Mouse (Mus musculus): ENCODE measurements around the gene Sardh.

Gene Sardh

DNA sequence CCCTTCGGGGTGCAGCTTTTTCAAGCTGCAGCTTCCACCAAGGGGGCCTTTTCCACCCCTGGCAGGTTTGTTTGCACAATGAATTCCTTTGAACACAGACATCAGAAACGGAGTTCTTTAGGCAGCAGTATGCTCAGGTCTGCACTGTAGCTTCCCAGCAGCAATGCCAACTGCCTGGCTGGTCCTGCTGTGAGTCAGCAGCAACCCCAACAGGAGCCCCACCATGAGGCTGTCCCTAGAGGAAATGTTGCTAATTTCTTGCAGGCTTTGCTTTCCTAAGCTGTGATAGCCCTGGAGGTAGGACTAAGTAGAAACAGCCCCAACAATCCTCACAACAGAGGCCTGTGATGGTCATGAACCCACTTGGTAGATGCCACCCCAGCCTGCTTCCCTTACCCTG is 81.1 kb downstream of the Sardh start:
- no peak for DNase-seq (ENCODE audit: low spot score)

DNA sequence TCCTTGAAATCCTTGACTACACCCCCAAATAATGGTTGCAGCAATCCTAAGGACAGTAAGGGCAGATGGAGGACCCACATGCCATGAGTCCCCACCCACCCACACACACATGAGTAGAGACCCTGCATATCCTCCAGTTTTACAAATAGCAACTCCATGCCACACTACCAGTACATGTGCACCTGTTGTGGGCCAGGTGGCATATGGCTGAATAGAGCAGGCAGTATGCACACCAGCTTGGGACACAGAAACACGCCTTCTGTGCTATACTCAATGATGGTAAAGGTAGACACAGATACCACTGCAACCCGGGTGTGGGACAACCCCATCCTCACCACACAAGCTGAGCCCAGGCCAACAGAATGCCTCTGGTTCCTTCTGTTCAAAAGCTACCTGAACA is 82.1 kb downstream of the Sardh start:
- no peak for DNase-seq (ENCODE audit: low spot score)

DNA sequence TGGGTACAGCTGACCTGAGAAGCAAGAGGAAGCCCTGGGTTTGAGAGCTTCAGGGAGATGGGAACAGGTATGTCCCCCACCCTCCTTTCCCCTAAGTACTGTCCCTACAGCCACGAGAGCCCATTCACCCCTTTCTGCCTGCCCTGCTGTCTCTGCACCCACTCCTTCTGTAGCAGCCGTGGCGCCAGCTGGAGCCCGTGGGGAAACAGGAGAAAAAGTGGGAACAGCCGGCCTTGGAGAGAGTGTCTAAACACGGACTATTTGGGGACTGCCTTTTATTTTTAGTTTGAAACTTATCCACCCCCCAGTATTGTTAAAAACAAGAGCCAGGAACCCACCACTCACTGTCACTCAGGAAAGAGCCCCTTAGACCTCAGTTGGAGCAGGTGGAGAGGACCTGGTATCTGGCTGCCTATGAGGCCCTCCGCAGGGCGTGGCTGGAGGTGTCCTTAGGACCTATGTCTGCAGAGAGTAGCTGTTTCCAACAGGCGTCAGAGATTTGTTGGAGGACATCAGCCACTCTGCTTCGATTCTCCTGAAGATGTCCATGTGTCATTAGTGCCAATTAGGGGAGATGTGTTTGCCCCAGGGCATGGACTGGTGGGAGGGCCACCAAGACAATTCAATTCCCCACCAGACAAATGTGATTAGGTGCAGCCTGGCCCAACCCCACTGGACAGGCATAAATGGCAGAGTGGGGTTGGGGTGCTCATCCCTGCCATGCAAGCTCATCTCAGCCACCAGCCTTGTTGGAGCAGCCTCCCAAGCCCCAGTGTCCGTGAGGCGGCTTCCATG is 83.1 kb downstream of the Sardh start, which contains the start of gene Dbh:
Gene Dbh (plus strand): TSS at position 438 of the 795 bp plus-strand sequence.
- no peak for DNase-seq (ENCODE audit: low spot score)

DNA sequence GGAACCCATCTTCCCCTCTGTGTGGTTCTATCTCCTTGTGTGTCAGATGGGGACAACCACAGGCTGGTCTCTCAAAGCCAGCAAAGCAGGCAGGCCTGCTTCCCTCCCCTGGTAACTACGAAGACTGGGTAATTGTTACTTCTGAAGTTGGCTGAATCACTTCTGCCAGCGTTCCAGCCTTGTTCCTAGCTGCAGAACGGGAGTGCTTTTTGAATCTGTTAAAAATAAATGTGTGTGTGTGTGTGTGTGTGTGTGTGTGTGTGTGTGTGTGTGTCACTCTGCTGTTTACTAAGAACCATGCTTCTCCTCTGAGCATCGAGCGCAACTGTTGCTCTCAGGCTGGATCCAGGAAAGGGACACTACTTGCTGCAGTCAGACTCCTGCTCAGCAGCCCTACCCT is 84.3 kb downstream of the Sardh start:
- no peak for DNase-seq (ENCODE audit: low spot score)

DNA sequence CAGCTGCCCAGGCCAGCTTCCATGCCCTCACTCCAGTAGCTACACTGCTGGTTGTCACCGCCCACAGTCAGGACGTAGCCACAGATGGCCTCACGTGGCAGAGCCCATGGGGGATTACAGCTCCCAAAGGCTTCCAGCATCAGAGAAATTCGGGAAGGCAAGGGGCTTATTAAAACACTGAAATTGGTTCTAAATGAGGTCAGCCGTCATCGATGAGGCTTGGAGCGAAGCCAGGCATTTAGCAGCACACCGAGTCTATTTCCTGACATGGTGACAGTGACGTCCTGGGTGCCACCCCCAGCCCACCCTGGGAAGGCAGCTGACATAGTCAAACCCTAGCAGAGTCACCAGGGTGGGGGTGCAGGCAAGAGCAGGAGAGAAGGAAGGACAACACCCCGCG is 85.5 kb downstream of the Sardh start:
- DNase-seq (ENCODE audit: low spot score) = no peak

DNA sequence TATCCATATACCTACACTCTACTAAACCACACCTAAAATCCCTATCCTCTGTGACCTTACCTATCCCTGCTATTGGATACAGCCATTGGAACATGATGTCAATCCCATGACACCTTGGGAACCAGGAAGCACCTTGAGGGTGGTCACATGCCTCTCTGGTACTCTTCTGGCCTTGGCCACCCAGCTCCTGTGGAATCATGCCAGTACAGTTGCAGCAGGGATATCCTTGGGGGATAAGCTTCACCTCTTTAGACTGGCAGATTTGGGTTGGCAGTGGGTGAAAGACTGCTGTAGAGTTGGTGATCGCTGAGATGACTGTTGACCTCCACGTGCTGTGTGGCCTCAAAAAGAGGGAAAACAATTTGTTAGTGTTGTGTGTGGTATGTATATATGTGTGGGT is 86.6 kb downstream of the Sardh start:
- DNase-seq (ENCODE audit: low spot score) = no peak

DNA sequence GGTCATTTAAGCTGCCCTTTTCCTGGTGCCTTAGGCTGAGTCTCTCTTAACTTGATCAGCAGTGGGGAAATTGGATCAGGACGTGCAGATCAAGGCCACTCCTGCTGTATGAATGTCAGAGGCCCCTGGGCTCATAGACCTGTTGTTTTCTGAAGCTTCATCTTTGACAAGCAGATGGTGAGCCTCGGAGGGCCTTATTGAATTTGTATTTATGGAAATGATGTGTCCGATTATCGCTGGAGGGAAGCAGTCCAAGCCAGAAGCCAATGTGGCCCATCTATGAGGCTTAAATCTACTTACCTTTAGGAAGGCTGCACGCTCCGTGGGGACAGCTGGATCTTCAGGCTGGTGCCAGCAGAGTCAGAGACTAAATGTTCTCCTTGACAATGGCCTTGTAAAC is 91.5 kb downstream of the Sardh start:
- no peak for DNase-seq (ENCODE audit: low spot score)

DNA sequence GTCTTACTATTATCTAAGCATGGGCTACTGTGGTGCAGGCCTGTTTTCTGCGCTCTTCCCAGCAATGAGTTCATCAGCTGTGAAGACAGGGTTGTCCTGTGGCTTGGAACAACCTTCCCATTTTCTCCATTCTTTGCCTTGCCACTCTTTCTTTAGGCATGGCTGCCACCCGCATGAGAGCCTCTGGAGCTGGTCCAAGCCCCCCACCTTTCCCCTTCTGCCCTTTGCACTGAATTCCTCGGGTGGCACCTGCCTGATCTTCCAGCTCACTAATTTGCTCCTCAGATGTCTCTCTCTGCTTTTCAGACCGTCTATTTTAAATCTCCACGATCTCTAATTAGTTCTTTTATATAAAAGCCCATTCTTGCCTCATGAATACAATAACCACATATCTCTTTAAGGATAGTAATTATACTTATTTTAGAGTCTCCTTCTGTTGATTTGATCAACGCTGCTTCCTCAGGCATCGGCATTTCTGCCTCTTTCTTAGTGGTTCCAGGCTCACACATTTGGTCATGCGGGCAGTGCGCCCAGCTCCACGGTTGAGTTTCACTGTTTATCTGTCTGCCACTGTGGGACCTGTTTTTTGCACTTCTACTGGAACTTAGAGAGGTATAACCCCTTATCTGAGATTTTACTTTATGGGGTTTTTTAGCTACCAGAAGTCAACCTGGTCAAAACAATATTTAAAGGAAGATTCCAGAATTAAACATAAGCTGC is 93.5 kb downstream of the Sardh start:
- no peak for DNase-seq (ENCODE audit: low spot score)

DNA sequence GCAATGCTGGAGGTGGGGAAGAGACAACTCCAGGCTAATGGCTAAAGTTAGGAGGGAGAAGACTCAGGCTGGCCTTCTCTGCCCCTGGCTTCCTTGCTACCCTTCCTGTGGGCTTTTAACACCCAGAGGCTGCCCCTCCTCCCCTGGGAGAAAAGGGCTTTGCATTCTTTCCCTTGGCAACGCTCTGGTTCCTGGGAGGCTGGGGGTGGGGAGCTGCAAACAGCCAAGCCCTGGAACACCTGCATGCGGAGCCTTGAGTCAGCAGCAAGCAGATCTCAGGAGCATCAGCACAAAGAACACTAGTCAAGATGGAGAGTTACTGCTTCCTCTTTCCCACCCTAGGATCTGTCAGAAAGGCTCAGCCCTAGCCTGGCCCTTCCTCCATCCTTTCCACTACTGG is 98.7 kb downstream of the Sardh start:
- no peak for DNase-seq (ENCODE audit: low spot score)

DNA sequence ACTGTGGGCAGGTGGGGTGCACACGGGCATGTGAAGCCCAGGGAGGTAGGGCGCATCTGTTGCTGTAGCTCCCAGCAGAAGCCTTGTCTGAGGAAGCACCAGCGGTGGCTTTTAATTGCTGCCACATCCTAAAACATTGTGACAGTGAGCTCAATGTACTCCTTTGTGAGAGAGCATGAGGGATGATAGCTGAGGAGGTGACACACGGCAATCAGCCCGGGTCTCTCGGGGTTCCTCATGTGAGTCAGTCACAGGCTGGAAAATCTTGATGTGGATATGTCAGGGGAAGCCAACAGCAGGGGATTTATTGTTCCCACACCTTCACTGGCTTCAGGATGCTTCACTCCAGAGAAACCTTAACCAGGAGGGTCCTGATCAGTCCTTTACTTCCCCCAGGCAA is 101.3 kb downstream of the Sardh start:
- DNase-seq (ENCODE audit: low spot score) = no peak

DNA sequence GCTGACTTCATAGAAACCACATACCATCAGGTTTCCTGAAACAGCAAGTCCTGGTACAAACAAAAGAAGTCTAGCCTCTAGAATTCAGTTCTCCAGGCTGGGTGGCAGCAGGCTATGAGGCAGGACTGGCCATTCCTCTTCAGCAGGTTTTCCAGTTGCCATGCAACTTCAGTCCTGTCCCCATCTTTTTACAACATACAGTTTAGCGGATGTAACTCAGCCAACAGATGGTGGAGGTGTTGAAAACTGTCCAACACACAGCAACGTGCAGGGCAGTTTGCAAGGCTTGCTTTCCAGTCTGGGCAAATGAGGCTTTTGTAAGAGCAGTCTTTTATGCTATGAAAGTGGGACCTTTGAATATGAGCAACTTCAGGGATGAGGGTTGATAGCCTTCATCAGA is 103.2 kb downstream of the Sardh start:
- no peak for DNase-seq (ENCODE audit: low spot score)

DNA sequence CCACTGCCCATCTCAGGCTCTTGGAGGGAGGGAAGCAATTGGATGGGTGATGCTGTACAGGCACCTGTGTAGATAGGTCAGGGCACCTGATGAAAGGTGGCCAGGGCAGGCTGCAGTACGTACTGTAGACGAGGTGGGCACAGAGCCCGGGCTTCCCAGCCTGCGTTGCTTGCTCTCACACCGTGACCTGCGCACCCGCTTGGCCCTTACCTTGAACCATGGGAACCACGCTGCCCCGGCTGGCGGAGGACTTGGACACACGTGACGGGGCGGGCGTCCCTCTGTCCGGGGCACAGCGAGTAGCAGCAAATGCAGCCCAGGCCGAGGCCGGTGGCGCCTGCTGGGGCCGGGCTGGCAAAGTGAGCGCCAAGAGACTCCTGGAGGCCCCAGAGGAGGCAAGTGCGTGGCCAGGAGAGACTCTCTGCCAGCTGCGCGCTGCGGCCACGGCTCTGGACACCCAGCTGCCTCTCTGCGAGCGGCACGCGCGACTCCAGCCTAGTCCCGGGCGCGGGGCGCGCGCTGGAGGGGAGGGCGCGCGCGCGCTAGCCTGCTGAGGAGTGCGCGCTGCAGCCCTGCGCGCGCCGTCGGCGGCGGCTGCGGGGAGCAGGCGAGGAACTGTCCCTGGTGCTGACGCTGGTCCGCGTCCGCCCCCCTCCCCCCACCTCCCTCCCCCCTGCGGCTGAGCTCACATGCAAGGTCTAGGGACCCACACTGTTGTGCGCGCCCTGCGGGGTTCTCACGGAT is 106.0 kb downstream of the Sardh start, which contains the start of gene Fam163b:
Gene Fam163b (minus strand): TSS at position 542 of the 744 bp plus-strand sequence.
- no peak for DNase-seq (ENCODE audit: low spot score)
